Mouse (Mus musculus) midbrain, postnatal 0 days (tissue): ENCODE measurements around the gene Ntm. TPM values are rescaled to one million over a fixed set of nuclear protein-coding genes. Genes with fewer than 3 reads are reported as not detected.

Experiments
- ATAC-seq: fragments of 200-750 bp; cut with Nextera tagmentation; 2 replicates; pipeline ENCODE4 v1.8.0; 2017; ENCODE audit warnings: moderate number of reproducible peaks, mild to moderate bottlenecking, moderate TSS enrichment, moderate library complexity; ENCODE audit not compliant: low FRiP score
- DNase-seq: peaks from one replicate; pipeline ENCODE4 v3.0.0-alpha.2; 2015; ENCODE audit warnings: low spot score
- H3K27ac ChIP-seq: fragments of 300-500 bp; sonication (generic); 2 replicates; pipeline ENCODE4 v1.5.1; 2014; ENCODE audit warnings: low read depth, mild to moderate bottlenecking, low read length, mixed read lengths
- H3K27me3 ChIP-seq: fragments of 300-500 bp; sonication (generic); 2 replicates; pipeline ENCODE4 v1.6.1; 2014; ENCODE audit warnings: low read length, control low read depth, mixed read lengths; ENCODE audit not compliant: insufficient read depth
- H3K36me3 ChIP-seq: fragments of 300-500 bp; sonication (generic); 2 replicates; pipeline ENCODE4 v1.6.1; 2014; ENCODE audit warnings: low read length, control low read depth, mixed read lengths; ENCODE audit not compliant: insufficient read depth
- H3K4me1 ChIP-seq: fragments of 300-500 bp; sonication (generic); 2 replicates; pipeline ENCODE4 v1.6.1; 2014; ENCODE audit warnings: mild to moderate bottlenecking, control low read depth, antibody characterized with exemption, low read length, mixed read lengths; ENCODE audit not compliant: insufficient read depth
- H3K4me2 ChIP-seq: fragments of 300-500 bp; sonication (generic); 2 replicates; pipeline ENCODE4 v1.6.1; 2014; ENCODE audit warnings: low read depth, mild to moderate bottlenecking, low read length, mixed read lengths; ENCODE audit not compliant: poor library complexity, severe bottlenecking
- H3K4me3 ChIP-seq: fragments of 300-500 bp; sonication (generic); 2 replicates; pipeline ENCODE4 v1.5.1; 2014; ENCODE audit warnings: low read depth, mild to moderate bottlenecking, low read length, moderate library complexity
- H3K9ac ChIP-seq: fragments of 300-500 bp; sonication (generic); replicated peaks from 2 replicates; pipeline ENCODE4 v1.6.1; 2014; ENCODE audit warnings: mild to moderate bottlenecking, low read length, moderate library complexity, mixed read lengths; ENCODE audit not compliant: poor library complexity, severe bottlenecking
- H3K9me3 ChIP-seq: fragments of 300-500 bp; sonication (generic); 2 replicates; pipeline ENCODE4 v1.6.1; 2016; ENCODE audit warnings: low read length, control low read depth
- CTCF ChIP-seq: IDR thresholded peaks from 2 replicates; pipeline ENCODE4 v1.5.1; 2016; ENCODE audit warnings: antibody characterized with exemption, mild to moderate bottlenecking
- WGBS: fragments of 180-500 bp; shearing (Covaris S2); extraction: QIAGEN DNeasy Blood & Tissue Kit; methylation state at CpG from one replicate; pipeline ENCODE4 v1.1.7; 2014; 5-methylcytosine and 5-hydroxymethylcytosine counted together
- polyA plus RNA-seq: library from polyadenylated mRNA; unstranded; fragments of >200 nt; fragmentation: Nextera tagmentation; extraction: Ambion mirVana; gene quantifications from 2 replicates; pipeline ENCODE4 v1.2.1, GENCODE M21; 2015
- total RNA-seq: library from RNA; depleted of rRNA; stranded (reverse); fragments of >200 nt; gene quantifications from 2 replicates; pipeline ENCODE4 v1.2.3, GENCODE M21; 2014

Ntm gene
- total and polyA plus RNA-seq, 2 experiments from 2014 or later, result 244 to 322 TPM

GRCm38 (mm10) chr9:29519181-29519580 is 443.8 kb downstream of the Ntm start:
- no peak for TF ChIP-seq CTCF
- ATAC-seq (no peak), DNase-seq (no peak)
- no peaks in the 10 kb centered on the region for H3K27me3 ChIP-seq
- no peaks in the 10 kb centered on the region for H3K9me3 ChIP-seq
- H3K4me1 ChIP-seq, result peaks cover 3% of the 10 kb centered on the region; the same call in 1 of the 2 replicates
- no peak overlapping the region for H3K4me3 ChIP-seq
- H3K27ac ChIP-seq, result peak overlapping the region; percentile 55; the same call in 1 of the 2 replicates
- H3K9ac ChIP-seq, result no peak overlapping the region
- 35% methylated on average over 2 of the region's 2 CpGs for WGBS
- no peaks in the 10 kb centered on the region for H3K36me3 ChIP-seq
- no peak overlapping the region for H3K4me2 ChIP-seq

- no peak for ATAC-seq
- no peak overlapping the region for H3K4me2 ChIP-seq
These were observed 446.3 kb downstream of the Ntm start for GRCm38 (mm10) chr9:29516688-29517087.

DNA sequence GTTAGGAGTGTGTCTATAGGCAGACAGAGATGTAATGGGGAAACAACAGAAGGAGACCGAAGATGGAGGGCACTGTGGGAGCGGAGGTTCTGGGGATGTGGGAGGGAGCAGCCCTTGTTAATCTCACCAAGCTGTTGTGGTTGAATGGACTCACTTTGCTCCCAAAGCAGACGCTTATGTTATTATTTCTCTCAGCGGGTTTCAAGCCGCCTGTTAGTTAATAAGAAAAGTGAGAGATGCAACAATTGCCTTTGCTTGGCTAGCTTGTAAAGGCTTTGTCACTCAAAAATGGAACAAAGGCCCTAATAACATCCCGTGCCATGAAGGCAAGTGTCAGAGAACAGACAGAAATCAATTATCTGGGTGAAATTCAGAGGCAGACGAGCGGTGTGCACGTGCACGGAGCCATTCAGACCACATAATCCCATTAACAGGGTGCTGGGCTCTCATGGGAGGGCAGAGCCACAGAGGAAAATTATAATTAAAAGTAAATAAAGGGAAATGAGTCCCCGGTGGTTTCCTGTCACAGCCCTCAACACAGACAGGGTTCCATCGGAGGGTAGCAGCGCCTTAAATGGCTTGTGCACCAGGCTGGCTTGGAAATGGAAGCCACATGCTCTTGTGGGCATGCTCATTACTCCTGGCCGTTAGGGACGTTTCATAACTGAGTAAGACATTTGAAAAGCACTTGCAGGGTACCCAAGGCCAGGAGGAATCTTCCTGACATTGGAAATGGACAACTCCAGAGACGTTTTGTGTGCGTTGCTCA is 448.2 kb downstream of the Ntm start:
- 24% methylated on average over 17 of the region's 17 CpGs for WGBS
- ATAC-seq, result no peak
- no peak for TF ChIP-seq CTCF

More at GRCm38 (mm10) chr9:29516688-29517087, 446.3 kb downstream of the Ntm start:
- WGBS, result 53% methylated on average over 2 of the region's 2 CpGs
- Histone ChIP-seq H3K36me3 (no peaks in the 10 kb centered on the region), H3K27ac (no peak overlapping the region), H3K27me3 (no peaks in the 10 kb centered on the region), H3K9me3 (no peaks in the 10 kb centered on the region), H3K9ac (no peak overlapping the region), H3K4me1 (peaks cover 3% of the 10 kb centered on the region; the same call in 1 of the 2 replicates), H3K4me3 (no peak overlapping the region)
- DNase-seq, result peak; percentile 38
- TF ChIP-seq CTCF, result no peak

DNA sequence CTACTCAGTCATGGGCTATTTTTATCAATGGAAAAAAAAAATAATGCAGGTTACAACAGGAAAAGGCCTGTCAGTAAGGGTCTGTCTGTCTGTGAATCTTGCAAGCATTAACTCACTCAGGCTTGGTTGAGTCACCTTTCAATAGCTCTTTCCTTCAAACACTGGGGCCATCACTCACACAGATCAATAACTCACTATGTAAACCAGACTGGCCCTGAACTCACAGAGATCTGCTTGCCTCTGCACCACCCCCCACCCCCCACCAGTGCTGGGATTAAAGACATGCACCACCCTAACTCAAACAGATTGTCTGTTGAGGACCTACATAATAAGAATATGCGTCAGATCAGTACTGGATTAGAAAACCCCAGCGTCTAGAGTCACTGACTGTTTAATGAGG is 466.9 kb downstream of the Ntm start:
- Histone ChIP-seq H3K9ac (no peak overlapping the region), H3K27ac (no peak overlapping the region), H3K4me1 (no peaks in the 10 kb centered on the region), H3K9me3 (no peaks in the 10 kb centered on the region), H3K36me3 (no peaks in the 10 kb centered on the region), H3K4me2 (no peak overlapping the region), H3K27me3 (no peaks in the 10 kb centered on the region), H3K4me3 (no peak overlapping the region)
- WGBS, result 39% methylated on average over 2 of the region's 2 CpGs
- no peak for ATAC-seq
- TF ChIP-seq CTCF, result no peak
- DNase-seq, result no peak

More for the DNA sequence above, 448.2 kb downstream of the Ntm start:
- peak; percentile 65 for DNase-seq
- Histone ChIP-seq H3K9me3 (no peaks in the 10 kb centered on the region), H3K4me3 (no peak overlapping the region), H3K27ac (no peak overlapping the region), H3K36me3 (no peaks in the 10 kb centered on the region), H3K27me3 (no peaks in the 10 kb centered on the region), H3K9ac (no peak overlapping the region), H3K4me1 (peaks cover under 1% of the 10 kb centered on the region; the same call in 1 of the 2 replicates), H3K4me2 (no peak overlapping the region)

DNA sequence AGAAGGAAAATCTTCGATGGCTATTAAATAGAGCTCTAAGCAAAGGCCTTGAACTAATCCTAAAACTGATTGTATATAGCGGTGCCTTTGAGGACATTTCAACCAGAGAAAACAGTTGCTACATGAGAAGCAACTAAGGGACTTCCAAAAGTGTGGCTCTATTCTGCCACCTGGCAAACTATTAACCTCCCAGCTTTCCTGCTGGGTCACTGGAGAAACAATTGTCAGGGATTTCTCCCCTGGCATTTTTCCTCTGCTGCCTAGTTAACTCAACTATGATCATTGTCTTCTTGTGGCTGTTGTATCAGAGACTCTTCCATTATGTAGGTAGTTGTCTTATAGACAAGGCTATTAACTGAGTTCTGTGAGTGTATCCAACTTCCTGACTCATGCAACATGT is 480.7 kb downstream of the Ntm start:
- 90% methylated on average over 2 of the region's 2 CpGs for WGBS
- no peaks in the 10 kb centered on the region for H3K9me3 ChIP-seq
- no peaks in the 10 kb centered on the region for H3K27me3 ChIP-seq
- H3K27ac ChIP-seq, result no peak overlapping the region
- H3K36me3 ChIP-seq, result no peaks in the 10 kb centered on the region
- ATAC-seq, result no peak
- no peak overlapping the region for H3K9ac ChIP-seq
- no peaks in the 10 kb centered on the region for H3K4me1 ChIP-seq
- H3K4me2 ChIP-seq, result no peak overlapping the region
- H3K4me3 ChIP-seq, result no peak overlapping the region
- DNase-seq, result no peak
- TF ChIP-seq CTCF, result no peak

GRCm38 (mm10) chr9:29479051-29479450 is 483.9 kb downstream of the Ntm start:
- no peak overlapping the region for H3K9ac ChIP-seq
- DNase-seq (no peak), ATAC-seq (no peak)
- no peaks in the 10 kb centered on the region for H3K27me3 ChIP-seq
- TF ChIP-seq CTCF, result no peak
- H3K9me3 ChIP-seq, result no peaks in the 10 kb centered on the region
- no peak overlapping the region for H3K4me3 ChIP-seq
- H3K4me2 ChIP-seq, result no peak overlapping the region
- H3K4me1 ChIP-seq, result no peaks in the 10 kb centered on the region
- H3K27ac ChIP-seq, result no peak overlapping the region
- no peaks in the 10 kb centered on the region for H3K36me3 ChIP-seq
- WGBS, result 71% methylated on average over 10 of the region's 10 CpGs
